Mouse (Mus musculus) bone marrow, adult 2 months (tissue): ENCODE results near the gene Gp1ba.

ENCODE experiments used
- CTCF ChIP-seq: fragments of 200-500 bp; IDR thresholded peaks from 2 replicates; pipeline ENCODE4 v1.5.1; 2011; ENCODE audit warnings: low read length, control low read depth; ENCODE audit not compliant: control insufficient read depth, insufficient read depth
- POLR2A ChIP-seq: fragments of 200-500 bp; IDR thresholded peaks from 2 replicates; pipeline ENCODE4 v1.6.1; 2011; ENCODE audit warnings: low read depth, mild to moderate bottlenecking, control low read depth, low read length, borderline replicate concordance; ENCODE audit not compliant: control insufficient read depth

GRCm38 (mm10) chr11:70637764-70638163 is 1.2 kb upstream of the Gp1ba start:
- TF ChIP-seq POLR2A (no peak), CTCF (no peak)
